In genomic region chr9:108290016-108290750, GRCm38 (mm10) we compare ENCODE assay signal across 8 mouse cellular contexts. TPM values are rescaled to one million over a fixed set of nuclear protein-coding genes. Genes with fewer than 3 reads are reported as not detected.
DNase-seq lines count a peak whose midpoint lies in the region; ATAC-seq lines count a peak whose summit lies in the region.

Gene Nicn1, plus strand, starts transcription at chr9:108290429.

- H3K4me3 ChIP-seq in hindbrain, embryonic 15.5 days = peak within 1 kb of the TSS; percentile 64

- DNase-seq in T-cell, adult 2 months (ENCODE audit: low spot score) = peak; percentile 93
- DNase-seq in cerebellum, postnatal 36 days = peak; percentile 87 to 89
- peak; percentile 89 to 98 for DNase-seq in frontal cortex, postnatal 36 days (ENCODE audit: low spot score in 2 of 2)
- DNase-seq in left cerebral cortex, adult 11 months (ENCODE audit: low spot score) = peak; percentile 94
- peak; percentile 92 for DNase-seq in lung, postnatal 4 days
- peak; percentile 91 for DNase-seq in retina, postnatal 7 days (ENCODE audit: low read depth, low spot score)
- peak; percentile 55 for DNase-seq in urinary bladder, adult 2 months (ENCODE audit: low spot score)

- no peaks in the 10 kb centered on the region for H3K27me3 ChIP-seq in hindbrain, embryonic 15.5 days

- WGBS in hindbrain, embryonic 15.5 days = under 1% methylated on average over 32 of the region's 32 CpGs

- peak within 1 kb of the TSS; percentile 76 for H3K4me2 ChIP-seq in hindbrain, embryonic 15.5 days

- peak within 1 kb of the TSS; percentile 93 for H3K27ac ChIP-seq in hindbrain, embryonic 15.5 days (replicated peaks)

- no peaks in the 10 kb centered on the region for H3K9me3 ChIP-seq in hindbrain, embryonic 15.5 days

- ATAC-seq in hindbrain, embryonic 15.5 days (ENCODE audit: low FRiP score, low read depth) = peak; percentile 97

- H3K4me1 ChIP-seq in hindbrain, embryonic 15.5 days (replicated peaks) = peaks cover 14% of the 10 kb centered on the region

- peaks cover 15% of the 10 kb centered on the region; the same call in 1 of the 2 replicates for H3K36me3 ChIP-seq in hindbrain, embryonic 15.5 days

- H3K9ac ChIP-seq in hindbrain, embryonic 15.5 days = peak within 1 kb of the TSS; percentile 69

RNA-seq across cellular contexts. Expression of gene Nicn1, which starts in this region (rescaled TPM):
- polyA plus RNA-seq in hindbrain, embryonic 15.5 days (2015; fragmentation: Nextera tagmentation; extraction: Ambion mirVana) = 130 and 134 TPM in 2 replicates
- 32.8 and 39.3 TPM in 2 replicates for polyA plus RNA-seq in urinary bladder, adult 2 months (2012; rRNA removed)

Comparison
In these comparisons a context has a peak if more than half of its experiments do, and no peak if none do; other contexts are left out.
1. Peak in every context shown above with its lines: DNase-seq, ATAC-seq, H3K4me3 ChIP-seq and H3K27ac ChIP-seq.